Mouse (Mus musculus) neural tube, embryonic 15.5 days (tissue): Measurements from ENCODE around the gene Svs1. TPM values are rescaled to one million over a fixed set of nuclear protein-coding genes. Genes with fewer than 3 reads are reported as not detected.
"Not testable (repeated sequence)": the region's sequence is repeated elsewhere in the genome, so short reads cannot be mapped to it uniquely, and the experiment has no call there.

Experiments
- ATAC-seq: fragments of 200-750 bp; cut with Nextera tagmentation; 2 replicates; pipeline ENCODE4 v1.8.0; 2017; ENCODE audit warnings: mild to moderate bottlenecking, moderate TSS enrichment, moderate library complexity; ENCODE audit not compliant: low FRiP score
- H3K27ac ChIP-seq: fragments of 300-500 bp; sonication (generic); replicated peaks from 2 replicates; pipeline ENCODE4 v1.5.1; 2015; ENCODE audit warnings: mild to moderate bottlenecking, inconsistent platforms
- H3K27me3 ChIP-seq: fragments of 300-500 bp; sonication (generic); replicated peaks from 2 replicates; pipeline ENCODE4 v1.6.1; 2015; ENCODE audit warnings: inconsistent platforms
- H3K36me3 ChIP-seq: fragments of 300-500 bp; sonication (generic); 2 replicates; pipeline ENCODE4 v1.6.1; 2015; ENCODE audit warnings: inconsistent platforms
- H3K4me1 ChIP-seq: fragments of 300-500 bp; sonication (generic); 2 replicates; pipeline ENCODE4 v1.6.1; 2015; ENCODE audit warnings: inconsistent platforms
- H3K4me2 ChIP-seq: fragments of 300-500 bp; sonication (generic); 2 replicates; pipeline ENCODE4 v1.6.1; 2015; ENCODE audit warnings: inconsistent platforms, mild to moderate bottlenecking, moderate library complexity
- H3K4me3 ChIP-seq: fragments of 300-500 bp; sonication (generic); replicated peaks from 2 replicates; pipeline ENCODE4 v1.5.1; 2015; ENCODE audit warnings: mild to moderate bottlenecking, inconsistent platforms
- H3K9ac ChIP-seq: fragments of 300-500 bp; sonication (generic); replicated peaks from 2 replicates; pipeline ENCODE4 v1.6.1; 2015; ENCODE audit warnings: mild to moderate bottlenecking, inconsistent platforms
- H3K9me3 ChIP-seq: fragments of 300-500 bp; sonication (generic); replicated peaks from 2 replicates; pipeline ENCODE4 v1.6.1; 2016; ENCODE audit warnings: inconsistent platforms
- WGBS: fragments of 180-500 bp; shearing (Covaris S2); methylation state at CpG from one replicate; pipeline ENCODE4 v1.1.7; 2015; ENCODE audit warnings: mixed read lengths; 5-methylcytosine and 5-hydroxymethylcytosine counted together
- polyA plus RNA-seq: library from polyadenylated mRNA; unstranded; fragments of >200 nt; fragmentation: Nextera tagmentation; extraction: Ambion mirVana; gene quantifications from 2 replicates; pipeline ENCODE4 v1.2.1, GENCODE M21; 2015

The Svs1 gene
- polyA plus RNA-seq = not detected in 2 replicates

DNA sequence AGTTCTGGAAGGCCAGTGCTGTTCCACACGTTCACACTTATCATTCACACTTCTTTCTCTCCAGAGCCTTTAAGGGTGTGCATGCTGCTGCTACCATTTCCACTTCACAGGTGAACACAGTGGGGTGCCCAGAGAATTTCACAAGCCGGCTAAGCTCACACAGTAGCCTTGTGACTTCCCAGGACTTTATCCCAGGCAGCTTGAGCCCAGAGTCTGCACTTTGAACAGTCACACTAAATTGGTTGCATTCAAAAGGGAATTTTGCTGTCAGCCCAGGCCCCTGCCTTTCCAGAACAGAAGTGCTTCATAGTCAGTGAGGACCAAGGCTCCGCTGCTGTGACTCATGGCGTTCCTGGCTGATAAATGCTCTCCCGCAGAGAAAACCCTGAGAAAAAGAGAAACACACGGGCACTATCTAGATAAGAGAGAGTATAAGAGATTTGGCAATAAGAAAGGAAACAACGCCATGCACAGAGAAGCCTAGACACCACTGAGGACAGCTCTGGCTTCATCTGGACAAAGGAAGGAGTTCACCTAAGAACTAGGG is at the start of gene Svs1:
Svs1 (plus strand) TSS at position 418 of the 547 bp plus-strand sequence.
- Histone ChIP-seq H3K4me1 (no peaks in the 10 kb centered on the region), H3K27me3 (no peaks in the 10 kb centered on the region), H3K4me2 (no peak within 1 kb of the TSS), H3K9ac (no peak within 1 kb of the TSS), H3K9me3 (no peaks in the 10 kb centered on the region), H3K27ac (no peak within 1 kb of the TSS), H3K4me3 (no peak within 1 kb of the TSS), H3K36me3 (no peaks in the 10 kb centered on the region)
- ATAC-seq = no peak
- WGBS = 65% methylated on average over 7 of the region's 7 CpGs

DNA sequence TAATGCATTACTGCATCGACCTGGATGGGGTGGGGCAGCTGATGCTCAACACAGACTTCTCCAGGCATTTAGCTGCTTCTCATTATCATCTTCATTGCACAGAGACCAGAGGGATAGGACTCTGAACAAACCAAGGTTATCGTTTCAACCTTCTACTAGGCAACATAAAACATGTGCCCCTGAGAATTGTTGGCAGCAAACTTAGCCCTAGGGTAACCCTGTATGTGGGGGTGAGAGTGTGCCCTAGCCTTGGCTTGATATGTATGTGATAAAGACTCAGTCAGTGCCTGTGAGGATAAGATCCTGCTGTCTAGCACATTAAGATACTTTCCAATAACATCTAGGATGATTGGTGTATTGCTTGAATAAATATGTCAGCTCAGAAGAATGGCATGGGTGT is 37.1 kb upstream of the Svs1 start:
- no peak overlapping the region for H3K9ac ChIP-seq
- H3K36me3 ChIP-seq = no peaks in the 10 kb centered on the region
- WGBS = 71% methylated on average over 2 of the region's 2 CpGs
- H3K4me1 ChIP-seq = no peaks in the 10 kb centered on the region
- H3K4me2 ChIP-seq = no peak overlapping the region
- H3K4me3 ChIP-seq = no peak overlapping the region
- H3K27me3 ChIP-seq = no peaks in the 10 kb centered on the region
- H3K9me3 ChIP-seq = no peaks in the 10 kb centered on the region
- no peak overlapping the region for H3K27ac ChIP-seq
- ATAC-seq = no peak

DNA sequence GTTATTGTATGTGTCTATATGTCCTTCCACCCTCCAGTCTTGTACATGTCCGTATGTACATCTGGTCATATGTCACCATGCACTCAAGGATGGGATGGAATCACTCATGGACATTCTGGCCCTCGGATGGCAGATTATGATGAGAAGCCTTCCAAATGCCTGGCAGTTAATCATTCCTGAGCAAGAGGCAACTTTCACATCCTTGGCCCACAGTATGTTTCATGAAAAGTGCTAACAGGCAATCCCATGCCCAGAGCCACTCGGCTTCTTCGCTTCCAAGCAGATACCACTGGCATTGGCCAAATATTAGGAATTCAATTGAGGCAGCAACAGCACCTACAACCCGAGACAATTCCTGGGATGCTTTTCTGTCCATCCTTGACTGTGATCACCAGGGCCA is 36.0 kb upstream of the Svs1 start:
- Histone ChIP-seq H3K4me3 (no peak overlapping the region), H3K4me2 (no peak overlapping the region), H3K9ac (no peak overlapping the region), H3K27me3 (no peaks in the 10 kb centered on the region), H3K9me3 (no peaks in the 10 kb centered on the region), H3K27ac (no peak overlapping the region), H3K36me3 (no peaks in the 10 kb centered on the region), H3K4me1 (no peaks in the 10 kb centered on the region)
- no peak for ATAC-seq
- WGBS = 86% methylated on average over 5 of the region's 5 CpGs

DNA sequence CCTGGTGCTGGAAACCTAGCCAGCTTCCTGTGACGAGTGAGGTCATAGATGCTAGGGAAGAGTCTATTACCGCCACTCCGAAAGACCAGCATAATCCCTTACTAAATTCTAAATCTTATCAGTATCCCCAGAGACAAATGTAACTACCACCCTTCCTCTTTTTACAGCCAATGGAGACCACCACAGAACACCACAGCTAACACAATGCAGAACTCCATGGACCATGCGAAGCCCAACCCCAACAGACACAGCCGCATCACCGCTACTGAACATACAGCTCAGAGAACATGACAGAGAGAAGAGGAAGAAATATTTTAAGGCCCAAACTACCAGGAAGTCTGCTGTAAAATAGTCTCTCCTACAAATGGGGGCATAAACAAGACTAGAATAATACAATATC is 35.0 kb upstream of the Svs1 start:
- no peak overlapping the region for H3K4me2 ChIP-seq
- no peak for ATAC-seq
- H3K27me3 ChIP-seq = no peaks in the 10 kb centered on the region
- H3K9ac ChIP-seq = no peak overlapping the region
- H3K9me3 ChIP-seq = no peaks in the 10 kb centered on the region
- no peak overlapping the region for H3K27ac ChIP-seq
- no peaks in the 10 kb centered on the region for H3K4me1 ChIP-seq
- no peaks in the 10 kb centered on the region for H3K36me3 ChIP-seq
- WGBS = 93% methylated on average over 6 of the region's 6 CpGs
- H3K4me3 ChIP-seq = no peak overlapping the region

DNA sequence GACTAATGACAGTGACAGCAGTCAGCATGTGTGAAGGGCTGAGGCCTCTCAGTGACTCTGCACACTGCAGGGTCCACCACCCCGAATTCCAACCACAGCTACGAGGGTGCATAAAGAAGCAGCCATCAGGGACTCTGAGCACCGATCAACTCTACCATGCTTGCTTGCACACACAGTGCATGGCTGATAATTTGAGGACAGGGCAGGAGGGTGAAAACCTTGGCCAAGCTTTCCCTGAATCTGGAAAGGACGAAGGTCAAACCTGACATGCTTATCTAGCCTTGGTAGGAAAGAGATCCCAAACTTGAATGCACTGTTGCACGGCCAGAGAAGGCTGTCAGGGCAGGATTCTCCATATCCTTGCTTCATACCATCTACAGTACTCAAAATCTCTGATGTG is 33.4 kb upstream of the Svs1 start:
- H3K4me3 ChIP-seq = no peak overlapping the region
- no peaks in the 10 kb centered on the region for H3K9me3 ChIP-seq
- no peak overlapping the region for H3K4me2 ChIP-seq
- H3K27ac ChIP-seq = no peak overlapping the region
- no peaks in the 10 kb centered on the region for H3K36me3 ChIP-seq
- H3K9ac ChIP-seq = no peak overlapping the region
- no peak for ATAC-seq
- no peaks in the 10 kb centered on the region for H3K27me3 ChIP-seq
- 91% methylated on average over 5 of the region's 5 CpGs for WGBS
- no peaks in the 10 kb centered on the region for H3K4me1 ChIP-seq

DNA sequence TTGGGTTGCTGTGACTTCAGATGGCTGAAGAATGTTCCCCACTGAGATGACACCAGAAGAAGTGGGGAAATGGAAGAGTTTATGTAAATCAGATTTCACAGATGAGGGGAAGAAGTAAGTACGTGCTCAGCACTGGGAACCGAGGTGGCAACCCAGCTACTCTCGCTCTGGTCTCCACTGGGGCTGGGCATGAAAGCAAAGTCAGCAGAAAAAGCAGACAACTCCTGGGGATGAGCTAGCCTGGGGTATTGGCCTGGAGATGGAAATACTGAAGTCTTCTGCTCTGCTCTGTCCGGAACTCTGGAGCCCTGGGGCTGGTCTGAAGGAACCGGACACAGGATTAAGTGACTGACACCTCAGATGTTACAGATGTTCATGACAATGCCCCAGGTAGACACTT is 32.5 kb upstream of the Svs1 start:
- H3K4me3 ChIP-seq = no peak overlapping the region
- 83% methylated on average over 5 of the region's 5 CpGs for WGBS
- no peaks in the 10 kb centered on the region for H3K36me3 ChIP-seq
- no peaks in the 10 kb centered on the region for H3K9me3 ChIP-seq
- no peaks in the 10 kb centered on the region for H3K27me3 ChIP-seq
- H3K4me2 ChIP-seq = no peak overlapping the region
- no peak overlapping the region for H3K9ac ChIP-seq
- no peaks in the 10 kb centered on the region for H3K4me1 ChIP-seq
- no peak overlapping the region for H3K27ac ChIP-seq
- no peak for ATAC-seq

DNA sequence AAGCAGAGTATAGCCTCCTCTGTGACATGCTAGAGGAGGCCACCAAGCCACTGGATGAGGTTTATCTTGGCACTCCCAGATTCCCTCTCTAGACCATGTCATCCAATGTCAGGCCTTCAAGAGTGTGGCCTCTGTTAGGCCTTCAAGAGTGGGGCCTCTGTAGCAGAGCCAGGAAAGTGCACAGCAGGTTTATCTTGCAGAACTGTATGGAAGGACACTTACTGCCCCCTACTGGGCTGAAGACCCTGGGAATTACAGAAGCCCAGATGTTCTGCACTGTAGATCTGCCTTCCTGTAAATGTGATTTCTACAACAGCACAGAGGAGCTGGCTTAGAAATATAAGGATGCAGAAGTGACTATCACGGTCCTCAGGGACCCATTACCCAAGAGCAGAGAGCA is 31.7 kb upstream of the Svs1 start:
- no peak overlapping the region for H3K4me2 ChIP-seq
- 58% methylated on average over 1 of the region's 1 CpGs for WGBS
- H3K9me3 ChIP-seq = no peaks in the 10 kb centered on the region
- no peak overlapping the region for H3K4me3 ChIP-seq
- H3K27ac ChIP-seq = no peak overlapping the region
- no peak overlapping the region for H3K9ac ChIP-seq
- H3K36me3 ChIP-seq = no peaks in the 10 kb centered on the region
- H3K4me1 ChIP-seq = no peaks in the 10 kb centered on the region
- ATAC-seq = no peak
- no peaks in the 10 kb centered on the region for H3K27me3 ChIP-seq

DNA sequence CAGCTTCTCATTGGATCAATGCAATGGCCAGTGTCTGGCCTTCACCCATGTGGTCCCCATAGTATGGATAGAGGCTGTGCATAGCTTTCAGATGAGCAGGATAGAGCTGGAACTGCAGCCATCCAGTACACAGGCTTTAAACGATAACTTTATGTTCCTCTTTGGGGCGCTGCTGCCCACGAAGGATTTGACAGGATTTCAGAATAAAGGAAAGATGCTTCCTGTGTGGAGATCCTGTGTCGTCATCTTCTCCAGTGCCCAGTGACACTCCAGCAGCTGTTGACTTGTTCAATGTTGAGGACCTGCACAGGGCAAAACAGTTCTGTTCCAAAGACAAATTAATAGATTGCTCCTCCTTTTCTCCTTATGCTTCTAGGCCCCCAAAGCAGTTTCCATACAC is 29.9 kb upstream of the Svs1 start:
- 90% methylated on average over 4 of the region's 4 CpGs for WGBS
- no peaks in the 10 kb centered on the region for H3K9me3 ChIP-seq
- ATAC-seq = no peak

DNA sequence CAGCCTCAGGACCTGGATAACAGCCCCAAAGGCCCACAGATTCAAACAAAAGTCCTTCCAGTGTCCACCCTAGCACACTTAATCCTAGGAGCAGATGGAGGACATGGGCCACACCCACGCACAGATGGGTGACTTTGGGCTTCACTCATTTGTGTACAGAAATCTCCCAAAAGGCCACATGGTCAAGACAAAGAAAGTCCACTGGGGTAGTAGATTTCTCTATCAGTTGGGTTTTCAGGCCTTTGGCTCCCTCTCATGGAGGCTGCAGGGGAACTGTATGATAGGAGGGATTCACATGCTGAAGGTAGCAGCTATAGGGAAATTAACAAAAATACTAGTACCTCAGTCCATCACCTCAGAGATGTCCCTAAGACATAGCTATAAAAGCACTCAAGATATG is 28.6 kb upstream of the Svs1 start:
- no peak overlapping the region for H3K27ac ChIP-seq
- H3K9me3 ChIP-seq = no peaks in the 10 kb centered on the region
- no peak for ATAC-seq
- H3K4me2 ChIP-seq = no peak overlapping the region
- H3K4me3 ChIP-seq = no peak overlapping the region
- no peaks in the 10 kb centered on the region for H3K27me3 ChIP-seq
- 67% methylated on average over 1 of the region's 1 CpGs for WGBS
- H3K36me3 ChIP-seq = no peaks in the 10 kb centered on the region
- no peaks in the 10 kb centered on the region for H3K4me1 ChIP-seq
- H3K9ac ChIP-seq = no peak overlapping the region

More for the DNA sequence above, 29.9 kb upstream of the Svs1 start:
- H3K4me2 ChIP-seq = no peak overlapping the region
- no peaks in the 10 kb centered on the region for H3K4me1 ChIP-seq
- H3K4me3 ChIP-seq = no peak overlapping the region
- H3K36me3 ChIP-seq = no peaks in the 10 kb centered on the region
- no peak overlapping the region for H3K9ac ChIP-seq
- H3K27me3 ChIP-seq = no peaks in the 10 kb centered on the region
- H3K27ac ChIP-seq = no peak overlapping the region

DNA sequence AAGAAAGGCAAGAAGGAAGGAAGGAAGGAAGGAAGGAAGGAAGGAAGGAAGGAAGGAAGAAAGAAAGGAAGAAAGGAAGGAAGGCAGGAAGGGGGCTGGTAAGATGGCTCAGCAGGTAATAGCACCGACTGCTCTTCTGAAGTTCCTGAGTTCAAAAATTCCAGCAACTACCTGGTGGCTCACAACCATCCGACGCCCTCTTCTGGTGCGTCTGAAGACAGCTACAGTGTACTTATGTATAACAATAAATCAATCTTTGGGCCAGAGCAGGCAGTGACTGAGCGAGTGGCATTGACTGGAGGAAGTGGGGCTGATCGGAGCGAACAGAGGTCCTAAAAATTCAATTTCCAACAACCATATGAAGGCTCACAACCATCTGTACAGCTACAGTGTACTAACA is 27.5 kb upstream of the Svs1 start:
- H3K27me3 ChIP-seq, H3K27ac ChIP-seq, H3K4me3 ChIP-seq, H3K9ac ChIP-seq, H3K36me3 ChIP-seq, H3K9me3 ChIP-seq, ATAC-seq, H3K4me1 ChIP-seq, H3K4me2 ChIP-seq: not testable (repeated sequence)
- 31% methylated on average over 7 of the region's 7 CpGs for WGBS

DNA sequence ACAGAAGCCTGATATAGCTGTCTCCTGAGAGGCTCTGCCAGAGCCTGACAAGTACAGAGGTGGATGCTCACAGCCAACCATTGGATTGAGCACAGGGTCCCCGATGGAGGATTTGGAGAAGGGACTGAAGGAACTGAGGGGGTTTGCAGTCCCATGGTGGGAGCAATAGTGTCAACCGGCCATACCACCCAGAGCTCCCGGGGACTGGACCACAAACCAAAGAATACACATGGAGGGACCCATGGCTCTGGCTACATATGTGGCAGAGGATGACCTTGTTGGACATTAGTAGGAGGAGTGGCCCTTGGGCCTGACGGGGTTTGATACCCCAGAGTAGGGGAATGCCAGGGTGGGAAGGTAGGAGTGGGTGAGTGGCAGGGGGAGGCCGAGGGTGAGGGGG is 20.0 kb upstream of the Svs1 start:
- not testable (repeated sequence) for H3K4me1 ChIP-seq, ATAC-seq, H3K27me3 ChIP-seq, H3K36me3 ChIP-seq, H3K9me3 ChIP-seq, H3K27ac ChIP-seq, H3K4me3 ChIP-seq, H3K9ac ChIP-seq, H3K4me2 ChIP-seq
- 91% methylated on average over 5 of the region's 5 CpGs for WGBS

DNA sequence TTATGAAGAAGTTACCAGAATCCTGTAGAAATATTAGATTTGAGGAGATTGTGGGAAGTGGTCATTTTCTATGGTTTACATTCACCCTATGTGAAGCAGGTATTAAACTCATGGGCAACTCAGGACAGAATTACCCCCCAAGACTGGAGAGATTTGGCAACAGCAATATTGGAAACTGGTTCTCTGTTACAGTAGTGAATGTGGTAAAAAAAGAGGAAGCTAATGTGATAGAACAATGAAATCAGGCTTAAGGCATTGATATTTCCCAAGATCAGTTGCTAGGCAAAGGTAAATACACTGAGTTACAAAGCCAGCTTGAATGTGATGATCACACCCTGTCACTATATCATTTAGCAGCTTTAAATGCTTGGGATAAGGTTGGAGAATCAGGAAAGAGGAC is 18.8 kb upstream of the Svs1 start:
- no peaks in the 10 kb centered on the region for H3K4me1 ChIP-seq
- no peak overlapping the region for H3K27ac ChIP-seq
- H3K27me3 ChIP-seq = no peaks in the 10 kb centered on the region
- H3K9me3 ChIP-seq = no peaks in the 10 kb centered on the region
- H3K9ac ChIP-seq = no peak overlapping the region
- no peak for ATAC-seq
- no peak overlapping the region for H3K4me2 ChIP-seq
- H3K4me3 ChIP-seq = no peak overlapping the region
- no peaks in the 10 kb centered on the region for H3K36me3 ChIP-seq

DNA sequence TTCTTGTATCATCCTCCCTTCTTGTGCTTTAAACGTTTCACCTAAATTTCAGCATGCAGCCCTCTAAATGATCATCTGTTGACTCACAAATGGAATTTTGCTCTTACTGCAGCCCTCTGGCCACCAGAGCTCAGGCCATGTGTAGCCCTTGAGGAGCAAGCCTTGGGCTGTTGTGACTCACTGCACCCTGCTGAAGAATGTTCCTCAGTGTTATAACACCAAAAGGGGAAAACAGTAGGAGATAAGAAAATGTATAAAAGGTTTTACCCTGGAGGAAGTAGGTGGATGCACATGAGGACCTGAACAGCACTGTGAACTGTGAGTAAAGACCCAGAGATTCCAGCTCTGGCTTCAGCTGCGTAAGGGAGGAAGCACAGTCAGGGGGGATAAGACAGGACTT is 12.0 kb upstream of the Svs1 start, which contains the start of gene Doxl2:
Doxl2 (plus strand) TSS at position 301 of the 400 bp plus-strand sequence.
- WGBS = 93% methylated on average over 2 of the region's 2 CpGs
- Histone ChIP-seq H3K27ac (no peak within 1 kb of the TSS), H3K27me3 (no peaks in the 10 kb centered on the region), H3K9me3 (no peaks in the 10 kb centered on the region), H3K9ac (no peak within 1 kb of the TSS), H3K4me3 (no peak within 1 kb of the TSS), H3K4me2 (no peak within 1 kb of the TSS), H3K36me3 (no peaks in the 10 kb centered on the region), H3K4me1 (no peaks in the 10 kb centered on the region)
- no peak for ATAC-seq
